Mouse (Mus musculus): ENCODE measurements around the gene Btbd10. TPM values are rescaled to one million over a fixed set of nuclear protein-coding genes. Genes with fewer than 3 reads are reported as not detected.

Gene Btbd10
- polyA plus RNA-seq, 1 experiment, result 74.3 TPM

DNA sequence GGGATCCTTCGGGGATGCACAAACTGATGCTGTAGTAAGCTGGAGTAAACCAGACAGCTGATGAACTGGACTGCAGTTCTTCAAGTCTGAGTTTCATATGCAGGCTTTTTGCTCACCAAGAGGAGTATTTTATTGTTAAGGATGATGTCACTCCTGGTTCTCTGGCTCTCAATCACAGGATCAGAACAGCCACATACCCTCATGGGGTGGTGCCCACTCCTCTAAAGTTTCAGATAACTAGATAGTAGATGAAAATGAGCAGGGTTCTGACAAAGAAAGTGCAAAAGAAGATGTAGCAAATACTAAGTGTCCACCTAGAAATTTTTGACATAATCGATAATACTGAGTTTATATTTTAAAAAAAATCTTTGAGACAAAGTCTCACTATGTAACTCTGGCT lies 19.3 kb upstream of the Btbd10 start, which contains the start of gene Pth:
Pth (minus strand) TSS at position 101 of the 400 bp plus-strand sequence.
- no peaks in the 10 kb centered on the region for H3K27me3 ChIP-seq (ENCODE audit: control insufficient read depth, insufficient read depth, low read length)
- H3K36me3 ChIP-seq (ENCODE audit: control insufficient read depth, insufficient read depth, low read length), result no peaks in the 10 kb centered on the region
- no peak within 1 kb of the TSS for H3K4me3 ChIP-seq (ENCODE audit: control insufficient read depth, low read depth, low read length)
- no peaks in the 10 kb centered on the region for H3K4me1 ChIP-seq (ENCODE audit: control insufficient read depth, insufficient read depth, low read length)
- TF ChIP-seq CTCF (IDR thresholded peaks at IDR 0.05; ENCODE audit: control insufficient read depth, insufficient read depth, insufficient replicate concordance, low read depth, low read length), result no peak
- TF ChIP-seq POLR2A (IDR thresholded peaks at IDR 0.05; ENCODE audit: control insufficient read depth, low read depth, low read length), result no peak
- H3K27ac ChIP-seq (ENCODE audit: control insufficient read depth, insufficient read depth, low read depth, low read length), result no peak within 1 kb of the TSS

- TF ChIP-seq POLR2A (IDR thresholded peaks at IDR 0.05; ENCODE audit: control insufficient read depth, low read depth, low read length), result no peak
- no peak for TF ChIP-seq CTCF (IDR thresholded peaks at IDR 0.05; ENCODE audit: control insufficient read depth, insufficient read depth, insufficient replicate concordance, low read depth, low read length)
- Histone ChIP-seq H3K4me1 (ENCODE audit: control insufficient read depth, insufficient read depth, low read length) (no peaks in the 10 kb centered on the region), H3K36me3 (ENCODE audit: control insufficient read depth, insufficient read depth, low read length) (no peaks in the 10 kb centered on the region), H3K27me3 (ENCODE audit: control insufficient read depth, insufficient read depth, low read length) (no peaks in the 10 kb centered on the region), H3K4me3 (ENCODE audit: control insufficient read depth, low read depth, low read length) (no peak overlapping the region), H3K27ac (ENCODE audit: control insufficient read depth, insufficient read depth, low read depth, low read length) (no peak overlapping the region)
Observed at GRCm38 (mm10) chr7:113377875-113378658, 8.9 kb upstream of the Btbd10 start.

GRCm38 (mm10) chr7:113372682-113373081 lies 3.5 kb upstream of the Btbd10 start:
- H3K27me3 ChIP-seq (ENCODE audit: control insufficient read depth, insufficient read depth, low read length), result no peaks in the 10 kb centered on the region
- H3K36me3 ChIP-seq (ENCODE audit: control insufficient read depth, insufficient read depth, low read length), result no peaks in the 10 kb centered on the region
- H3K4me1 ChIP-seq (ENCODE audit: control insufficient read depth, insufficient read depth, low read length), result no peaks in the 10 kb centered on the region
- no peak for TF ChIP-seq CTCF (IDR thresholded peaks at IDR 0.05; ENCODE audit: control insufficient read depth, insufficient read depth, insufficient replicate concordance, low read depth, low read length)
- no peak overlapping the region for H3K27ac ChIP-seq (ENCODE audit: control insufficient read depth, insufficient read depth, low read depth, low read length)
- H3K4me3 ChIP-seq (ENCODE audit: control insufficient read depth, low read depth, low read length), result no peak overlapping the region

DNA sequence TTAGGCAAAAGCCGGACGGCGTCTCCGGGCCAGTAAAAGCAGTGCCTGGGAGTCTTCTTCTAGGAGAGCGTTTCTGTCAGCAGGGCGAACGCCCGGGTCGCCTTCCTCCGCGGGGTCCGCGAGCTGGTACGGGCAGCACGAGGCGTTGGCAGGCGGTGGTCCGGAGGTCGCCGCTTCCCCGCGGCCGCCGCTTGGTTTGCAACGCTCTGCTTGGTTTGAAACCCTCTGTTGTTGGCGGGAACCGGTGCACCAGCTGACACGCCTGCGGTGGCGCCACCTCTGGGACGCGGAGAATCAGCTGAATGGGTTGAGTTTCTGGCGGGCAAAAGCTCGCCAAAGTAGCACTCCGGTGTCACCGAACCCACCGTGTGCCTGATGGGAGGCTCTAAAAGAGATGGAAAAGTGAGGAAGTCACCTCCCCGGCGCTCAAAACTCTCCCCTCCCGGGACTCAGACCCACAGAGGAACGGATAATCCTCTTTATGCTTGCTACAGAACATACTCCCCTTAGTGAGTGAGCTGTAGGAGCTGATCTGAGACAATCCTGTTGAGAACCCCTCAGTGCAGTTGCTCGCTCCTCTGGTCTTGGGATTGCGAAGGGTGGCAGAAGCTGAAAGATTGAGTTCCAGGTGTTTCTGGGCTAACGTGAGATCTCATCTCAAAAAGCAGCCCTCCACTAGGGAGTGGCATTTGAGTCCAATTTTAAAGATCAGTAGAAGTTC lies 588 bp upstream of the Btbd10 start:
- no peaks in the 10 kb centered on the region for H3K4me1 ChIP-seq (ENCODE audit: control insufficient read depth, insufficient read depth, low read length)
- no peaks in the 10 kb centered on the region for H3K27me3 ChIP-seq (ENCODE audit: control insufficient read depth, insufficient read depth, low read length)
- H3K4me3 ChIP-seq (ENCODE audit: control insufficient read depth, low read depth, low read length), result peak overlapping the region; percentile 95
- TF ChIP-seq POLR2A (IDR thresholded peaks at IDR 0.05; ENCODE audit: control insufficient read depth, low read depth, low read length) (0 out of 2 replicates have a peak, but pooled peaks have one; percentile 20), CTCF (IDR thresholded peaks at IDR 0.05; ENCODE audit: control insufficient read depth, insufficient read depth, insufficient replicate concordance, low read depth, low read length) (no peak)
- H3K27ac ChIP-seq (ENCODE audit: control insufficient read depth, insufficient read depth, low read depth, low read length), result peak overlapping the region; percentile 95
- no peaks in the 10 kb centered on the region; the same call in 1 of the 2 replicates for H3K36me3 ChIP-seq (ENCODE audit: control insufficient read depth, insufficient read depth, low read length)

- TF ChIP-seq POLR2A (IDR thresholded peaks at IDR 0.05; ENCODE audit: control insufficient read depth, low read depth, low read length) (no peak), CTCF (IDR thresholded peaks at IDR 0.05; ENCODE audit: control insufficient read depth, insufficient read depth, insufficient replicate concordance, low read depth, low read length) (no peak)
- Histone ChIP-seq H3K4me3 (ENCODE audit: control insufficient read depth, low read depth, low read length) (peak overlapping the region; percentile 72; the same call in 1 of the 2 replicates), H3K27me3 (ENCODE audit: control insufficient read depth, insufficient read depth, low read length) (no peaks in the 10 kb centered on the region), H3K27ac (ENCODE audit: control insufficient read depth, insufficient read depth, low read depth, low read length) (no peak overlapping the region), H3K36me3 (ENCODE audit: control insufficient read depth, insufficient read depth, low read length) (no peaks in the 10 kb centered on the region; the same call in 1 of the 2 replicates), H3K4me1 (ENCODE audit: control insufficient read depth, insufficient read depth, low read length) (no peaks in the 10 kb centered on the region)
Observed at GRCm38 (mm10) chr7:113367440-113367839, 1.8 kb downstream of the Btbd10 start.

- Histone ChIP-seq H3K27ac (ENCODE audit: control insufficient read depth, insufficient read depth, low read depth, low read length) (no peak overlapping the region), H3K36me3 (ENCODE audit: control insufficient read depth, insufficient read depth, low read length) (no peaks in the 10 kb centered on the region), H3K4me1 (ENCODE audit: control insufficient read depth, insufficient read depth, low read length) (no peaks in the 10 kb centered on the region), H3K27me3 (ENCODE audit: control insufficient read depth, insufficient read depth, low read length) (no peaks in the 10 kb centered on the region), H3K4me3 (ENCODE audit: control insufficient read depth, low read depth, low read length) (no peak overlapping the region)
- TF ChIP-seq POLR2A (IDR thresholded peaks at IDR 0.05; ENCODE audit: control insufficient read depth, low read depth, low read length) (no peak), CTCF (IDR thresholded peaks at IDR 0.05; ENCODE audit: control insufficient read depth, insufficient read depth, insufficient replicate concordance, low read depth, low read length) (no peak)
Observed at GRCm38 (mm10) chr7:113349089-113349488, 20.1 kb downstream of the Btbd10 start.

DNA sequence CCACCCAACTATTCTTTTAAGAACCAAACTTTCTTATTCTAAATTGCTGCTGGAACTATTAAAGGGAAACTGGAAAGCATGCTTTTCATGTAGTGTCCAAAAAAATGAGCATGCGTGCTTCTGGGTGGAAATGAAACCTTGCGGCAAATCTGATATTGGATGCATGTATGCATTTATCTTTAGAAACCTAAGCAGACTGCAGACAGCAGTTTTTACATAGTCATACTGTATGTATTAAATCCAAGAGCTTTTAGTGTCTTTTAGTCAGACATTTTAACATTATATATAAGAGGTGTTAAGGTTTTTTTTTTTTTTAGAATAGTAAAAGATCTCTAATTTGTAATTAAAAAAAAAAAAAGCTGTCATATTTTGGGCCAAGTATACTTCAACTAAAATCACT lies 21.5 kb downstream of the Btbd10 start:
- Histone ChIP-seq H3K4me1 (ENCODE audit: control insufficient read depth, insufficient read depth, low read length) (no peaks in the 10 kb centered on the region), H3K36me3 (ENCODE audit: control insufficient read depth, insufficient read depth, low read length) (no peaks in the 10 kb centered on the region), H3K27ac (ENCODE audit: control insufficient read depth, insufficient read depth, low read depth, low read length) (no peak overlapping the region), H3K4me3 (ENCODE audit: control insufficient read depth, low read depth, low read length) (no peak overlapping the region), H3K27me3 (ENCODE audit: control insufficient read depth, insufficient read depth, low read length) (no peaks in the 10 kb centered on the region)
- TF ChIP-seq POLR2A (IDR thresholded peaks at IDR 0.05; ENCODE audit: control insufficient read depth, low read depth, low read length), result no peak
- no peak for TF ChIP-seq CTCF (IDR thresholded peaks at IDR 0.05; ENCODE audit: control insufficient read depth, insufficient read depth, insufficient replicate concordance, low read depth, low read length)
